Mouse (Mus musculus) intestine, postnatal 0 days (tissue): ENCODE data around the gene Hmgb1. TPM values are rescaled to one million over a fixed set of nuclear protein-coding genes. Genes with fewer than 3 reads are reported as not detected.

ENCODE experiments used
- ATAC-seq: fragments of 200-750 bp; cut with Nextera tagmentation; 2 replicates; pipeline ENCODE4 v1.8.0; 2017; ENCODE audit warnings: mild to moderate bottlenecking, moderate TSS enrichment, moderate library complexity
- H3K27ac ChIP-seq: fragments of 300-500 bp; sonication (generic); 2 replicates; pipeline ENCODE4 v1.5.1; 2014; ENCODE audit warnings: mild to moderate bottlenecking, low read depth, low read length, moderate library complexity
- H3K27me3 ChIP-seq: fragments of 300-500 bp; sonication (generic); replicated peaks from 2 replicates; pipeline ENCODE4 v1.6.1; 2014; ENCODE audit warnings: low read length, mixed read lengths; ENCODE audit not compliant: control insufficient read depth, insufficient read depth
- H3K36me3 ChIP-seq: fragments of 300-500 bp; sonication (generic); 2 replicates; pipeline ENCODE4 v1.6.1; 2014; ENCODE audit warnings: mild to moderate bottlenecking, moderate library complexity; ENCODE audit not compliant: control insufficient read depth, insufficient read depth
- H3K4me1 ChIP-seq: fragments of 300-500 bp; sonication (generic); replicated peaks from 2 replicates; pipeline ENCODE4 v1.6.1; 2014; ENCODE audit warnings: antibody characterized with exemption, low read length, mixed read lengths; ENCODE audit not compliant: control insufficient read depth, insufficient read depth
- H3K4me2 ChIP-seq: fragments of 300-500 bp; sonication (generic); replicated peaks from 2 replicates; pipeline ENCODE4 v1.6.1; 2014; ENCODE audit warnings: low read depth, mild to moderate bottlenecking, moderate library complexity
- H3K4me3 ChIP-seq: fragments of 300-500 bp; sonication (generic); 2 replicates; pipeline ENCODE4 v1.5.1; 2014; ENCODE audit warnings: low read depth, low read length
- H3K9ac ChIP-seq: fragments of 300-500 bp; sonication (generic); 2 replicates; pipeline ENCODE4 v1.6.1; 2014; ENCODE audit warnings: mild to moderate bottlenecking, low read depth, low read length
- H3K9me3 ChIP-seq: fragments of 300-500 bp; sonication (generic); 2 replicates; pipeline ENCODE4 v1.6.1; 2016; ENCODE audit warnings: mixed run types; ENCODE audit not compliant: control insufficient read depth
- CTCF ChIP-seq: sonication (generic); IDR thresholded peaks from 2 replicates; pipeline ENCODE4 v1.5.1; 2016; ENCODE audit warnings: low read depth, mild to moderate bottlenecking, control low read depth, antibody characterized with exemption, moderate library complexity
- WGBS: fragments of 180-500 bp; shearing (Covaris S2); extraction: QIAGEN DNeasy Blood & Tissue Kit; methylation state at CpG from one replicate; pipeline ENCODE4 v1.1.7; 2014; 5-methylcytosine and 5-hydroxymethylcytosine counted together
- polyA plus RNA-seq: library from polyadenylated mRNA; unstranded; fragments of >200 nt; fragmentation: Nextera tagmentation; extraction: Ambion mirVana; gene quantifications from 2 replicates; pipeline ENCODE4 v1.2.1, GENCODE M21; 2015

Hmgb1 gene
- polyA plus RNA-seq, 1 experiment from 2014 or later: 516 TPM

DNA sequence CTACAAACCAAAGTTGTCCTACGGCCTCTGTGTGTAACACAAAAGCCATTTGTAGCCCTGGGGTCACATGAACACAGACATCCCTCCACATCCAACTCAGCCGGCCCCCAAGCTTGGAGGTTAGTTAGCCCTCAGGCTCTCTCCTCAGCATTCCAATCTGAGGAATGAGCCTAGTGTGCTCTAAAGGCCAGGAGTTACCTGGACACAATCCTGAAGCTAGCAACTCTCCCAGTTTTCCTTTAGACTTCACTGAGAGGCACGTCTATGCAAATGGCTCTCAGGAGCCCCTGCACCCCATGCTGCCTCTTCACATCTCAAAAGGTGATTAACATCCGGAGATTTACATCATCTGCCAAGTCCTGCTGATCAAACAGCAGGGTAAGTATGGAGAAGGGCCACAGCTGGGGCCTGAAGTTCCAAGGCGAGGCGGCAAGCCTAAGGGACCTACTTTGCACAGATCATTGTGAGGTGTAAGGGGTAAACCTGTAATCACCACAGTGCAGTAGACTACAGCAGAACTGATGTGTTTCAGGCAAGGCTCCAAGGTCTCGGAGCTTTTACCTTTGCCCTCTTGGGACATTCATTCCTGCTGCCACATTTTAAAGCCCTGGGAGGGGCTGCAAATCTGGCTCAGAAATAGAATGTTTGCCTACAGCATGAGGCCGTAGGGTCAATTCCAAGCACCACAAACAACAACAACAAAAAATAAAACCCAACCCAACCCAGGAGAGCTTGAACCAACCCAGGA is 13.3 kb downstream of the Hmgb1 start:
- Histone ChIP-seq H3K36me3 (no peaks in the 10 kb centered on the region), H3K9ac (no peak overlapping the region), H3K27me3 (no peaks in the 10 kb centered on the region), H3K4me2 (no peak overlapping the region), H3K4me3 (no peak overlapping the region), H3K27ac (no peak overlapping the region), H3K9me3 (no peaks in the 10 kb centered on the region), H3K4me1 (no peaks in the 10 kb centered on the region)
- TF ChIP-seq CTCF: no peak
- WGBS: 54% methylated on average over 8 of the region's 8 CpGs
- ATAC-seq: no peak

GRCm38 (mm10) chr5:149168816-149169215 is 15.5 kb downstream of the Hmgb1 start:
- no peak overlapping the region for H3K4me2 ChIP-seq
- no peak overlapping the region for H3K9ac ChIP-seq
- no peak overlapping the region for H3K4me3 ChIP-seq
- no peak for ATAC-seq
- H3K36me3 ChIP-seq: no peaks in the 10 kb centered on the region
- no peaks in the 10 kb centered on the region for H3K27me3 ChIP-seq
- 72% methylated on average over 9 of the region's 9 CpGs for WGBS
- no peaks in the 10 kb centered on the region for H3K9me3 ChIP-seq
- no peak for TF ChIP-seq CTCF
- no peak overlapping the region for H3K27ac ChIP-seq
- no peaks in the 10 kb centered on the region for H3K4me1 ChIP-seq

GRCm38 (mm10) chr5:149168051-149168450 is 16.2 kb downstream of the Hmgb1 start:
- Histone ChIP-seq H3K27ac (no peak overlapping the region), H3K9me3 (no peaks in the 10 kb centered on the region), H3K27me3 (no peaks in the 10 kb centered on the region), H3K4me1 (no peaks in the 10 kb centered on the region), H3K4me2 (no peak overlapping the region), H3K4me3 (no peak overlapping the region), H3K36me3 (no peaks in the 10 kb centered on the region), H3K9ac (no peak overlapping the region)
- no peak for ATAC-seq
- WGBS: 91% methylated on average over 2 of the region's 2 CpGs
- no peak for TF ChIP-seq CTCF

DNA sequence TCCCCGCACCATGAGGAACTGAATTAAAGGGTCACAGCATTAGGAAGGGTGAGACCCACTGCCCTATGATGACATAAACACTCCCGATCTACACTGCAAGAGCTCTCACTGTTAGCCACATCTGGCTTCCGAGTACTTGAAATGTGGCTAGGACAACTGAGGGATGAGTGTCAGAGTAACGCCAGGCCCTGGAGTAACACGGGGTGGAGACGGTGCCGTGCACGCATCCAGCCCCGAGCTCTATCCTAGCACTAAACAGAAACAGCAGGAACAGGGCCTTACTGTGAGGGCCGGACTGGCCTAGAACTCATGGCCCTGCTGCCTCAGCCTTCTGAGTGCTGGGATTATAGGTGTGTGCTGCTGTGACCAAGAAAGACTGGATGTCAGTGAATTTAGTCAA is 18.3 kb downstream of the Hmgb1 start:
- ATAC-seq: no peak
- Histone ChIP-seq H3K36me3 (no peaks in the 10 kb centered on the region), H3K4me3 (no peak overlapping the region), H3K27me3 (no peaks in the 10 kb centered on the region), H3K4me2 (no peak overlapping the region), H3K27ac (no peak overlapping the region), H3K4me1 (no peaks in the 10 kb centered on the region), H3K9me3 (no peaks in the 10 kb centered on the region), H3K9ac (no peak overlapping the region)
- no peak for TF ChIP-seq CTCF
- 96% methylated on average over 10 of the region's 10 CpGs for WGBS

GRCm38 (mm10) chr5:149164881-149165280 is 19.4 kb downstream of the Hmgb1 start:
- H3K36me3 ChIP-seq: no peaks in the 10 kb centered on the region
- no peak overlapping the region for H3K27ac ChIP-seq
- no peaks in the 10 kb centered on the region for H3K27me3 ChIP-seq
- H3K9ac ChIP-seq: no peak overlapping the region
- TF ChIP-seq CTCF: no peak
- no peak for ATAC-seq
- H3K4me3 ChIP-seq: no peak overlapping the region
- H3K9me3 ChIP-seq: no peaks in the 10 kb centered on the region
- no peak overlapping the region for H3K4me2 ChIP-seq
- WGBS: 37% methylated on average over 7 of the region's 7 CpGs
- no peaks in the 10 kb centered on the region for H3K4me1 ChIP-seq

GRCm38 (mm10) chr5:149162890-149163289 is 21.4 kb downstream of the Hmgb1 start:
- H3K27me3 ChIP-seq: no peaks in the 10 kb centered on the region
- H3K9ac ChIP-seq: no peak overlapping the region
- H3K36me3 ChIP-seq: no peaks in the 10 kb centered on the region
- H3K4me1 ChIP-seq: no peaks in the 10 kb centered on the region
- no peak overlapping the region for H3K4me3 ChIP-seq
- no peak for TF ChIP-seq CTCF
- no peak overlapping the region for H3K4me2 ChIP-seq
- H3K9me3 ChIP-seq: no peaks in the 10 kb centered on the region
- ATAC-seq: no peak
- 54% methylated on average over 7 of the region's 7 CpGs for WGBS
- no peak overlapping the region for H3K27ac ChIP-seq
